Mouse (Mus musculus): ENCODE results near the gene Sgcd. TPM values are rescaled to one million over a fixed set of nuclear protein-coding genes. Genes with fewer than 3 reads are reported as not detected.

Gene Sgcd
- total RNA-seq, 1 experiment from 2014 or later, result not detected

DNA sequence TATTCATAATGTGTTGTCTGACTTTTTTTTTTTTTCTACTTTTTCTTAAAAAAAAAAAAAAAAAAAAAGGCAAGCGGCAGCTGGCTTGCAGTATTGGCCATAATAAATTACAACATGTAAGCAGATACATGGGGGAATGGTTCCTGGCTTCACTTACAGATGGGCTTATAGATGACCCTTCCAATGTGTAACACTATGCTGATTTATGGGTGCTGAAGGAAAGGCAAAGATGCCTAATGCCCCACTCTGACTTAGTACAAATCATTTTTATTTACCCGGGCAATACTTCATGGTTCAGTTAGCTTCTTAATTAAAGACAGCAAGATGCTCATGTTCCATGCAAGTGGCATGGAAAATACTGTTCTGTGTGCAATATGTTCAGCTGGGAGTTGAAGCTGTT is 800.2 kb downstream of the Sgcd start:
- ATAC-seq (ENCODE audit: extremely low read depth, insufficient number of reproducible peaks, low FRiP score, poor library complexity, severe bottlenecking), result no peak

DNA sequence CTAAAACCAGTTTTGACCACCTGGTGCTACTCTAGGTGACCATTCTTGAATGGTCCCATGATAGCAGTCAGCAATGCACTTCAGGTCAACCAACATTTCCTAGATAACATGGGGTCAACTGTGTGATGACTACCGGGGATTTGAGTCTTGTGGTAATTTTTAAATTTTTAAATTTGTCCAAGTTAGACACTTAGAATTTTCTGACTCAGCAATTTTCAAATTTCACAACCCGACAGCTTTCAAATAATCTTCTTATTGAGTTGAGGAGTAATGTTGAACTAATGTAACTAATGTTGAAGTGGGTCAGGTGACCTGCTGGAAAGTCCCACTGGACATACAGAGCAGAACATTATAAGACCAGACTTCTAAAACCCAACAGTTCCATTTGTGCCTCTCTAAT is 813.8 kb downstream of the Sgcd start:
- ATAC-seq (ENCODE audit: extremely low read depth, insufficient number of reproducible peaks, low FRiP score, poor library complexity, severe bottlenecking), result no peak

DNA sequence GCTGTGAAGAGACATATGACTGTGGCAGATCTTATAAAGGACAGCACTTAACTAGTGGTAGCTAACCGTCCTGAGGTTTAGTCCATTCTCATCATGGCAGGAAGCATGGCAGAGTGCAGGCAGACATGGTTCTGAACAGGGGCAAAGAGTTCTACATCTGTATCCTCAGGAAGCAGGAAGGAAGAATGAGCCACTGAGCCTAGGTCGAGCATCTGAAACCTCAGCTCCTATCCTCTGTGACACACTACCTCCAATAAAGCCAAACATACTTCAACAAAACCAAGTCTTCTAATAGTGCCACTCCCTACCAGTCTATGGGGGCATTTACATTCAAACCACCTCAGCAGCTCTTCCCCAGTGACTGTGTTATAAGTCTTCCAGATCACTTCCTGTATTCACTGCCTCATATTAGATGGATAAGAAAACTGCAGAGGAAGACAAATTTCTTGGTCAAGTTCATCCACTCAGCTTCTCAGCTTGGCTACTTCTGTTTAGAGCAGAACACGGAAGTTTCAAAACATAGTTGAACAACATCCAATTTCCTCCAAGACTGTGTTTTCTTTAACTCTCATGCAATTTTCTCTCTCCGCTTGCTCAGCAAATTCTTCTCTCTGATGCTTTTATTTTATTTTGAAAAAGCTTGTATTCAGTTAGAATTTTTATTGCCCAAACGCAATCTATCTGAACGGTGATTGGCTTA is 817.7 kb downstream of the Sgcd start:
- ATAC-seq (ENCODE audit: extremely low read depth, insufficient number of reproducible peaks, low FRiP score, poor library complexity, severe bottlenecking), result no peak

DNA sequence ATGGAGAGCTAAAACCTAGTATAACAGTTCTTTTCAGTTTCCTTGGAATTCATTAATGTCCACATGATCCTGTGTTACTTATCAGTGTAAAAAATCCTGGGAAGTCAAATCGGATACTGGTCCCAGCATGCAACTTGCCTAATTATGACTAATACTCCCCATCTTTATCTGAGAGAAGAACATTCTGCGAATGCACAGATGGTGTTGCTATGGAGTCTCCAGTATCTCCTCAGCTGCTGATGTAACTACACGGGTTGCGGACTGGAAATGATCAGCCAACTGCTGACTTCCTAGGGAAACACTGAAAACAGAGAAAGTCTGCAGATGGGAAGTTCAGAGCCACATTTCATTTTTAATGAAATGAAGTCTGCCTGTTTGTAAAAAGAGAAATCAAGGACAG is 821.4 kb downstream of the Sgcd start:
- no peak for ATAC-seq (ENCODE audit: extremely low read depth, insufficient number of reproducible peaks, low FRiP score, poor library complexity, severe bottlenecking)

DNA sequence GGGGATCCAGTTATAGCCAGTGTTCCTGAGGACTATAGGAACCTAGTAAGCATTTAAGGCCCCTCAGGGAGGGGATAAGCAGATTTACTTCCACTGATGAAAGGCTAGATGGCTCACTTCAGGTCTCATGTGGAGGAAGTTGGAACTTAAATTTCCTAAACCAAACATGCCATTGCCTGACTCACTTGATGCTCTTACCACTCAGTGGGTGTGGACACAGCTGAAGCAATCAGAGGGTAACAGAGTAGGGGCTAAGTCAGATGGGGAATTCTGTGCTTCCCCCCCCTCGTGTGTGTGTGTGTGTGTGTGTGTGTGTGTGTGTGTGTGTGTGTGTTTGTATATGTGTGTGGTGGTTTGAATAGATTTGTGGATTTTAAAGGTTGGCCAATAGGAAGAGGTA is 830.7 kb downstream of the Sgcd start:
- no peak for ATAC-seq (ENCODE audit: extremely low read depth, insufficient number of reproducible peaks, low FRiP score, poor library complexity, severe bottlenecking)

DNA sequence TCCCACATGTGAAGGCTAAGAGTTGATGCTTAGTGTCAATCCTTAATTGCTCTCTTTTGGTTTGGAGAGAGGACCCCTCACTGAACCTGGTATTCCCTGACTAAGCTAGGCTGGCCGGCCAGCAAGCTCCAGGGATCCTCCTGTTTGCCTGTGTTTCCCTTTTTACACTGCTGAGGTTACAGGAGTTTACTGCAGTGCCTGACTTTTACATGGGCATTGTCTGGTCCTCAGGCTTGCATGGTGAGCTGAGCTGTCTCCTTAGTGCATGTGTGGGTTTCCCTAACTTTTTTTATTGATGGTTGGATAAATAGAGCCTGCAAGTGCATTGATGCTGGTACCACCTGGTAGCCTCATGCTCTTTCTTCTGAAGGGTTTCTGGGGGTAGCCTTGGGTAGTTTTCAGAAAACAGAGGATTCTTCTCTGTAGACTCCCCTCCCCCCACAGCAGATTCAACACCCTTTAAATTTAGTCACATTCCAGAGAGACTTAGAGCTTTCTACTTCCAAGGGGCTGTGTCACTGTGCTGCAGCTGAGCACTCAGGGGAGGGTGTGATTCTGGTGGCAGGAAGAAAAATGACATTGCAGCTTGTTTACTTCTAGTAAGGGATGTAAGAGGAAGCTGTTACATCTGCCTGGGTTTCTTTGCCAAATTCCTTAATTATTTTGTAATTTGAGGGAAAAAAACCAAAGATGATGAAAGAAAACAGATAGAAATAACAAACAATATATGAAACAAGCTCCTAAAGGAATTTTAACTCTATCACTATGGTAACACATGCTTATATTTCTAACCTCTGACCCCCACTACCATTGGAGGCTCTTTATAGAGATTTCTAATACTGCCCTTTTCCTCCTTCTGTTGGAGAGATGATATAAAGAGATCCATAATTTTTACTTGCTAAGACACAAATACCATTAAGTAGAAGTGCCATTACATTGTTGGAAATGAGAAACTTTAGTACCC is 831.8 kb downstream of the Sgcd start:
- no peak for ATAC-seq (ENCODE audit: extremely low read depth, insufficient number of reproducible peaks, low FRiP score, poor library complexity, severe bottlenecking)

DNA sequence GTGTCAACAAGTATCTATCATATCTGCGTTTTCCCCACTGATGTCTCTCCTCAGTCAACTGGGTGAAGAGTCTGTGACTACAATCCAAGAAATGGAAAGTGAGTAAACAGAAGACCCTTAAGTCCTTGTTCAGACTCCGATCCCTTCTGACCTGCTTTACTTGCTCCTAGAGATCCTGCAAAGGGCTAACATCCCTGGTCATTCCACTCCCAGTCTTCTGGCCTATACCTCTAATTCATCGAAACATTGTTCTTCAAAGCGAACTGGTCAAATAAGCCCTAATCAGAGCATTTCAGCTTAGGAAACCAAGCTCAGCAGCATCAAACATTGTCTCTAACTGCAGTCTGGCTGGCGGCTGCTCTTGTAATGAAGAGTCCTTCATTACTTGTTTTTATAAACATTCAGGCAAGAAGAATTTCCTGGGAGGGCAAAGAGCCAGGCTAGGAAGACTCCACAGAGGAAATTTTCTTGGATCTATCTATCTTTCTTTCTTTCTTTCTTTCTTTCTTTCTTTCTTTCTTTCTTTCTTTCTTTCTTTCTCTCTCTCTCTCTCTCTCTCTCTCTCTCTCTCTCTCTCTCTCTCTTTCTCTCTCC is 833.8 kb downstream of the Sgcd start:
- no peak for ATAC-seq (ENCODE audit: extremely low read depth, insufficient number of reproducible peaks, low FRiP score, poor library complexity, severe bottlenecking)

DNA sequence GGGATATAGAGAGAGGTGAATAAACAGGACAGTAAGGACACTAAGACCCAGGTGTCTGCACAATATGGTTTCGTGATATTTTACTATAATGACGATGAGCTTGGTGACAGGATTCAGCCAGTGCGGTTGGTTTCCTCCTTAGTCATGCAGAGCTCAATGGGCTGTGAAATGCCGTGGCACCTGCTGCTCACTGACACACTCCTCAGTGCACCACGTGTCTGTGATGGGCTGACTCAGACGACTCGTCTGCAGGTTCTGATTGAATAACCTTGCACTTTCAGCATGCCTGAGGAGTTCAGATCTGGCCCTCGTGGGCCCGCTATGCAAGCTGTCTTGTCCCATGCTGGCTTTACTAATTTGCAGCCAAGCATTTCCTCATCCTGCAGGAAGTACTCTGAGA is 839.2 kb downstream of the Sgcd start:
- no peak for ATAC-seq (ENCODE audit: extremely low read depth, insufficient number of reproducible peaks, low FRiP score, poor library complexity, severe bottlenecking)

DNA sequence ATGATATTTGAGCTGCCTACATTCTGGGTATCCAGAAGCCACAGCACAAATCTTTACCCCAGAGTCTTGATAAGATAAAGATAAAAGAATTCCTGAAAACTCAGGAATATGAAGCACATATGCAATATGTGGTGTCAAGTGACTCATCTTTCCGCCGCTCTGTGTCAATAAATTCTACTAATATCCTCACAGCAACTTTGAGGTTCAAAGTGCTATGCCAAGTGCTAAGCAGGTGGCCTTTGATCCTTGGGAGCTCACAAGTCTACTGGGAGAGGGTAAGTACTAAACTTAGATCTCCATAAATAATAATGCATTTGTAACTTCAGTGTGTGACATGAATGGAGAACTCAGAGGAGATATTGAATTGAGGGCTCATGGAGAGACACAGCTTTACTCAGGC is 848.9 kb downstream of the Sgcd start:
- no peak for ATAC-seq (ENCODE audit: extremely low read depth, insufficient number of reproducible peaks, low FRiP score, poor library complexity, severe bottlenecking)

DNA sequence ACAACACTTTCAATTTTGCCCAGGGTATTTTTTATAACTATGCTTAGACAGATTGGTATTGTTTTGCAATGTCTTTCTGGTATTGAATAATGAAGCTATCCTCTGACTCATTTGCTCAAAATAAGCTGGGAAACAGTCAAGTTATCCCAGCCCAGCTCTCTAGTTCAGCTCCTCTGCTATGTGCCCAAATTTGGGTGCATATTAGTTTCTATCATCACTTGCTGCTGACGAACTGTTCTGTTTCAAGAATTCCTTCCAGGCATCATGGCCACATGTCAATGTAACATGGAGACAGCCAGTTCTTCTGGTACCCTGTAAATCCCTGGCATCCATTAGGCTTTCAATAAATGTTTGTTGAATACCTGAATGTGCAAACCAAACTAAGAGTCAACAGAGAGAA is 849.5 kb downstream of the Sgcd start:
- ATAC-seq (ENCODE audit: extremely low read depth, insufficient number of reproducible peaks, low FRiP score, poor library complexity, severe bottlenecking), result no peak

DNA sequence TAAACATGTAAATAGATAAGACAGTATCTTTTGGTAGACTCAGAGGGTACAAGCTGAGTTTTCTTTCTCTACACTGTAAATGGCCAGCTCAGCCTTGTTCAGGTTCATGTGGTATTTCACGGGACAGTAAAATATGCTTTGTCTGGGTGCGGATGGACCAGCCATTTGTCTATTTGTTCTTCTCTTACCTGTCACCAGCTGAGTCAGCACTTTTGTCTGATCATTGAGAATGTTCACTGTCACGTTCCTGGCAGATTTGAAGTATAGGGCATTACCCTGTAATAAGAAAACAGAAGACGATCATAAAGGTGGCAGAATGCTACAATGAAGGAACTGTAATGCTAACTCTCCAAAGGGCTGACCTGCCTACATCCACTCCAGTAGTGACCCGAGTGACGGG is 856.4 kb downstream of the Sgcd start:
- no peak for ATAC-seq (ENCODE audit: extremely low read depth, insufficient number of reproducible peaks, low FRiP score, poor library complexity, severe bottlenecking)

DNA sequence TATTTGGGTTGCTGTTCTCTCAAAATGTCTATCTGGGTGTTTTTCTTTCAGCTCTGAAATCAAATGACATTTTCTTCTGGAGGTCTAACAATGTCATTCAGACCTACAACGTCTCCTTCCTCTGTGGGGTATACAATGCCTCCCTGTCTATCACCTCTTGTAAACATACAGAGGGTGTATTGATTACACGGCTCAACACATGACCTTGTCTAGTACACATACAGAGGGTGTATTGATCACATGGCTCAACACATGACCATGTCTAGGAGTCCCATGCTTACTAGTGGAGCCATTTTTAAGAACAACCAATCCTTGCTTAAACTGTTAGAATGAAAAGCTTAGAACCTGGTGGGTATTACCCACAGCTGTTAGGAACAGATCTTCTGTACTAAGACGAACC is 858.3 kb downstream of the Sgcd start:
- ATAC-seq (ENCODE audit: extremely low read depth, insufficient number of reproducible peaks, low FRiP score, poor library complexity, severe bottlenecking), result no peak

DNA sequence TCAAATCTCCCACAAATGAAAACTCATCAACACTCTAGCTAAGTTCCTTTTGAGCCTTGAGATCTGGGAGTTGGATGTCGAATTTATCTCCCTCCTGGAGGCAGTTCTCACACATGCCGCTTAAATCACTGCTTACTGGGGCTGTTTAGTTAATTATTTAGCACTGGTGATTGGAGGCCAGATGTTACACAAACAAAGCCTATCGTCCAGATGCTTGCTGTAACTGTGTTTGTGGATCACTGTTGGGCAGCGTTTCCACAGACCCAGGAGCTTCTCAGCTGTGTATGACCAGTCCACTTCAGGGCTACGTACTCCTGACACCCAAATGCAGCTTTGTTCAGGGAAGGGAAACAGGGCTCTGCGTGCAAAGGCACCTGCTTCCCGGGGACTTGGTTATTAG is 858.8 kb downstream of the Sgcd start:
- no peak for ATAC-seq (ENCODE audit: extremely low read depth, insufficient number of reproducible peaks, low FRiP score, poor library complexity, severe bottlenecking)

DNA sequence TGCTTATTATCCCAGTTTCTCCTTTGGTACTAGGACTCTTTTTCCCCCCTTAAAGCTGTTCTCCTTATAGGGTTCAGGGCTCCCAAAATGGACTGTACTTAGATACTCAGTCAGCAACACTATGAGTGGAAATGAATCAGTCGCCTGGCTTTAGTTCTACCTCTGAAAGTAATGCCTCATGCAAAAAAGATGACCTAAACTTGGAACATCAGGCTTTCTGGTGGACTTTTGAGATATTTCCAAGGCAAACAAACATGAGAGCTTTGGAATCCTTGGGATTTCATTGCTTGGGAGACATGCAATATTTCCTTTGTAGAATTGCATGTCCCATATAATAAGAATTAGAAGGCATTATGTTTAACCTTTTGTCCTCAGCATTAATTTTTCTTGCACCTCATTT is 859.6 kb downstream of the Sgcd start:
- no peak for ATAC-seq (ENCODE audit: extremely low read depth, insufficient number of reproducible peaks, low FRiP score, poor library complexity, severe bottlenecking)

DNA sequence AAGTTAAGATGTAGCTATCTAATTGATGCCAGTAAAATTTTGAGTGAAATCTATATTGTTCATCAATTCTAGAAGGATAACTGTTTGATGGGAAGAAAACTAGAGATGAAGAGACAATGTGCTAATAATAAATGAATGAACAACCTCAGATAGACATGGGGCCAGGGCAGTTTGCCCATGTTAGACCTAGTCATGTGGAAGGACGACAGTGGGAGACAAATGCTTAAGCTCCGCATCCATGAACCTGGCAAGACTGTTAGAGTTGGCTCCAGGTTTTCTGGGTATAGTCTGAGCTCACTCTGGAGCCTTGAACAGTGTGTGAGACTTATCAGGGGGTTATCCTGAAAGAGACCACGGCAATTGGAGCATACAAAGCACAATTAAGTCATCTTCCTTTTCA is 860.4 kb downstream of the Sgcd start:
- ATAC-seq (ENCODE audit: extremely low read depth, insufficient number of reproducible peaks, low FRiP score, poor library complexity, severe bottlenecking), result no peak

DNA sequence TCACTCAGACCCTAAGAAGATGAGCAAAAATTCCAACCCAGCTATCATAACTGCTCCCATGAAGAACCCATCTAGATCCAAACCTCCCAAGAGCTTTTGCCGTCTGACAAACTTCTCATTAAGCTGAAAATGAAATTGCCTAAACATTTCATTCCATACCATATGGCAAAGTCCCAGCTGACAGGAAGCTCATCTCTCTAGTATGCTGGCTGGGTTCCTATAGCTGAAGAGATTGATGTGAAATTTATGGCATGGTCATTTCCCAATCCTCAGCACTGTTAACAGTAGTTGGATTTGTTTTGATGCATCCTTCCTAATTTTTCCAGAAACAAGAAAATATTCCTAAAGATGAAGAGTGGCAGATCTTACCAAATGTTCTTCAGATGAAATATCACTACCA is 867.9 kb downstream of the Sgcd start:
- ATAC-seq (ENCODE audit: extremely low read depth, insufficient number of reproducible peaks, low FRiP score, poor library complexity, severe bottlenecking), result no peak

DNA sequence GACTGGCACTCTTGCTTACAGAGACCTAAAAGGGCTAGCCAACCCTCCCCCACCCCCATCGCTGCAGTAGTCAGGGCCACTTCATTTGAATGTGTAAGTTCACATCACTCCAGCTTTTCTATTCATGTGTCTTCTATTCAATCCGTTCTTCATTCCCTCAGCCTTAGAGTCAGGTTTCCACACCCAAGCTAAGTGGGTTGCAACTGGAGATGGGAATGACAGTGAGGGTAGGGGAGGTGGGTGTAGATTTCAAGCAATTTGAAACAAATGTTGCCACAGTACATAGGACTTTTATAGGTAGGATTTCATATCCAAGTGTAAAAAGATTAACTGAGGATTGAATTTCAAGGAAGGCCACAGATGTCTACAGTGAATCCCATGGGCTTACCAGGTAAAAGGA is 870.9 kb downstream of the Sgcd start:
- ATAC-seq (ENCODE audit: extremely low read depth, insufficient number of reproducible peaks, low FRiP score, poor library complexity, severe bottlenecking), result no peak

DNA sequence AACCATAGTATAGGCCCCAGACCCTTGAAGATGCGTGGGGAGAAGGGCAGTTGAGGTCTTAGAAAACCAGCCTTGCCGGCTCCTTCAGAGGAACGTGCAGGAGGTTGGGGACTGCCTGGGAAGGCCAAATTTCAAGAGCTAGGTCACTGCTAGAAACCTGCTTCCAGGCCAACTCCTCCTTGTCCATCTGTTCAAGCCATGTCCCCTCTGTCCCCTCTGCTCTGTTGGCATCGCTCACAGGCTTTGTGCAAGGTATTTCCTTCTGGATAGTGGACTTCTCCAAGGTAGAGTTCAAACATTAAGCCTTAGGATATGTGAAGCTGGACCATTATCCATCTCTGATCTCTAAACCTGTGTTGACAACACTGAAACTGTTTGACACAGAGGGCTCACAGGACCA is 874.4 kb downstream of the Sgcd start:
- no peak for ATAC-seq (ENCODE audit: extremely low read depth, insufficient number of reproducible peaks, low FRiP score, poor library complexity, severe bottlenecking)

DNA sequence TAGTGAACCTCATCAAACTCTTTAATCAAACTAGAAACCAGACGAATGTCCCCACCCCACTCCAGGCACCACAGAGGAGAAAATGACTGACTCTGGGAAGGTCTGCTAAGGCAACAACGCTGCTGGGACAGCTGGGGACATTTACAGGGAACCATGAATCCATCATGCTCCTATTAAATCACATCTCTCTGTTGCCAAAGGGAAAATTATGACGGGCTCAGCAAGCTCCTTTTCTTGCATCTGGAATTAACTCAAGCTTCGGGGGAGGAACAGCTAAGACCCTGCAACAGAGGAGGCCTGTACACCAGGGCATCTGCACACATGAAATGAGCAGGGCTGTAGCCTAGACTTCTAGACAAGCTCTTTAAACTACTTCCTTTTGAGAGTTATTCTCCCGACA is 875.7 kb downstream of the Sgcd start:
- ATAC-seq (ENCODE audit: extremely low read depth, insufficient number of reproducible peaks, low FRiP score, poor library complexity, severe bottlenecking), result no peak

DNA sequence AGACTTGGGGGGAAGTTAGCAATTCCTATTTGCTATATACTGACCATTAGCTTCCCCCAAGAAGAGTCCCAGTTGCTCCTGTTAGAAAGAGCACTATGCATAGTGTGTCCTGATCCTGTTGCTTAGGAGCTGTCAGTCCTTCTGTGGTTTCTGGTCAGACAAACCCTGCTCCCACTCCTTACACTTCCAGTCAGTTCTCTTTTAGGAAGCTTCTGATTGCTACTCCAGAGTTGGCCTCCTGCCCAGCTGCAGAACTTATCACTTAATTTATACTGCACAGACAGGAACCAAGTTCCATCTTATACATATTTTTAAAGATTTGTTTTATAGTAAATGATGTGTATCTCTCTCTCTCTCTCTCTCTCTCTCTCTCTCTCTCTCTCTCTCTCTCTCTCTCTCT is 878.5 kb downstream of the Sgcd start:
- ATAC-seq (ENCODE audit: extremely low read depth, insufficient number of reproducible peaks, low FRiP score, poor library complexity, severe bottlenecking), result no peak
